Mouse (Mus musculus) brain, embryonic 18.5 days (tissue): ENCODE data around the gene Stk39.

ENCODE experiments used
- DNase-seq: peaks from one replicate; pipeline ENCODE4 v3.0.0-alpha.2; 2012; ENCODE audit warnings: low read depth, low spot score

Stk39 gene

DNA sequence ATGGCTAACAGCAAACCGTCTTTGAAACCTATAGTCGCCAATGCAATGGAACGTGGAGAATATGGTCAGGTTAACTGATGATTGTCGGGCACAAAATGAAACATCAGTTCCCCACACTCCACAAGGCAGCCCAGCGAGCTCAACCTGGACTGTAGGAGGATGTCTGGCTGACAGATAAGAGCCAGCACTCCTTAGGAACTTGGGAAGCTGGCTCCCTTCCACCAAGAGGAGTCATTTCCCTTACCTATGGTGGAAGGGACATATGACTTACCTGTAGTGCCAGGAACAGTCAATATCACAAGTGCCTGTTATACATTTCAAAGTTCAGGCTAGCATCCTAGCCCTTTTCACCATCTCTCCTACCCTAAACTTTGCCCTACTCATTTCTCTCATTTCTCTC lies 14.0 kb downstream of the Stk39 start:
- no peak for DNase-seq

DNA sequence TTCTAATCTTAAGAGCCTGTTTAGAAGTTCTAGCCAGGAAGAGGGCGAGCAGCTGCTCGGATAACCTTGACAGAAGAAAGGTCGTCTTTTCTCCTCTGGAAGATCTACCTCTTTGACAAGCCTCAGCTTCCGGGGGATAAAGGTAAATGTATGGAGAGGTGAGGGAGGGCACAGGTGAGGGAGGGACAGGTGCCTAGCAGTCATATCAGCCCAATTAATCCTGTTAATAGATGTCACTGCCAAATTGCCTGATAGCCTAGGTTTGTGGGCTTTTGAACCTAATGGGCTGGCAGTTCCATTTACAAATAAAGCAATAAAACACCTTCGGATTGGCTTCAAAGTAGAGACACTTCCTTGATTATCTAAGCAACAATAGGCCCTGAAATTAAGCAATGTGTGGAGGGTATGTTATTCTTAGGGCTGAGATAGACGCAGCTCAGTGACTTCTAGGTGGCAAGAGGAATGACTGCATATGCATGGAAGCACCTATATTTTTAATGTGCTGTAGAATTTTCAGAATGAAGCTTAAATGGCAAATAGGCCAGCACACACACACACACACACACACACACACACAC lies 14.5 kb downstream of the Stk39 start:
- no peak for DNase-seq

DNA sequence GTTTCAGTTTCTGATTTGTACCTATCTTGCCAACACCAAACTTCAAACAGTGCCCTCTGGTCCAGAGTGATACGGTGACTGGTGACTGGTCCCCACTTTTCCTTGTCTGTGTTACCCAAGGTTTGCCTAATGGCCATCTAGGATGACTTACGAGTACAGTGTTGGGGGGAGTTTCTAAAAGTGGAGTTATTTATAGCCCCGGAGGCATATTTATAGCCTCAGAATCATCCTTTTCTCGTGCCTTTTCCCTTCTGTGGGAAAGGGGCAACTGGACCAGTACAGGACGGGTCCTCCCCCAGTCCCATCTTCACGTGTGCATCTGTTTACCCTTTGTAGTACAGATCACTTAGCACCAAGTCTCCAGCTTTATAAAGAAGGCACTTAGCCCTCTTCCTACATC lies 15.2 kb downstream of the Stk39 start:
- DNase-seq, result no peak

DNA sequence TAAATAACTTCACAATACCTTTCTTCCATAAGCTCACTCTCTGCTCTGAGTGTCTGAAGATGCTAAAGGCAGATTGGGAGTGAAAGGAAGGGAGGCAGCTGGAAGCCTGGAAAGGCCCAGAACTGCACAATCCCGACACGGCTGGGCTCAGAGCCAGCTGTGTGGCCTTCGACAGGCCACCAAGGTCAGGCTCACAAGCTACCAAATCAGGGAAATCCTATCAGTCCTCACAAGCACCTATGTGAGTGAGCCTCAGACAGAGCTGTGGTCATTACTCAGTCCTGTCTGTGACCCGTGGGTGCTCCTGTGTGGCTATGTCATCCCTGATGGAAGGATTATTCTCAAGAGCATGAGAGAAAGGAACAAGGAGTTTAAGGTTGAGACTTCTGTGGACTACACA lies 19.7 kb downstream of the Stk39 start:
- no peak for DNase-seq

DNA sequence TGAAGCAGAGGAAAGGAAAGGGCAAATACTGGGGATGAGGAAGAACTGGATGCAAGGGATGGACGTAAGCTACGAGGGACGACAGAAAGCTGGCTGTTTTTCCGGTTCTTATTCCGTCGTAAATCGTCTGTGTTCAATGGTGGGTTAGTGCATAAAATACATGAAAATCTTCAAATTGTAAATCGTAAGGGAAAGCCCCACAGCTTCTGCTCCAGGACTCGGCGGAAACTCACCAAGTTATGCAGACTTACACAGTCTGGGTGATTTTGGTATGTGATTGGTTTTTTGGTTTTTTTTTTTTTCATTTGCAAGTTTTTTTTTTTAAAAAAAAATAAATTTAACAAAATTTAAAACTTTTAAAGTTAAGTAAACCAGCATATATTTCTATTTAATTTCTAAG lies 24.0 kb downstream of the Stk39 start:
- DNase-seq, result no peak

DNA sequence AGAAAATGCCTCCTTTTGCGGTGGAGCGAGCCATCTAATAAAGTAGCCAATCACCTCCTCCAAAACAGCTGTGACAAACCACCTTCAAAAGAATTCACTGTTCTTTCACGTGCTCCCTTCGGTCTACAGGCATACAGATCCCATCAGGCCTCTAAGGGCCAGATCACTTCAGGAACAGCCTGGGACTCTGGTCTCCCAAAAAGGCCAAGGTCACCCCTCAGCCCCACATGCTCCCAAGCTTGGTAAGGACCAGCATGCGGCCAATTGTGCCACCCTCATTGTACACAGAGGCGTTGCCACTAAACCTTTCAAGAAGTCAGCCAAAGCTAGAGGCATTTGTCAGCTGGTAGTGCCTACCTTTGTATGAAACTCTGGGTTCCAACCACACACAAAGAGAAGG lies 28.9 kb downstream of the Stk39 start:
- DNase-seq, result no peak

DNA sequence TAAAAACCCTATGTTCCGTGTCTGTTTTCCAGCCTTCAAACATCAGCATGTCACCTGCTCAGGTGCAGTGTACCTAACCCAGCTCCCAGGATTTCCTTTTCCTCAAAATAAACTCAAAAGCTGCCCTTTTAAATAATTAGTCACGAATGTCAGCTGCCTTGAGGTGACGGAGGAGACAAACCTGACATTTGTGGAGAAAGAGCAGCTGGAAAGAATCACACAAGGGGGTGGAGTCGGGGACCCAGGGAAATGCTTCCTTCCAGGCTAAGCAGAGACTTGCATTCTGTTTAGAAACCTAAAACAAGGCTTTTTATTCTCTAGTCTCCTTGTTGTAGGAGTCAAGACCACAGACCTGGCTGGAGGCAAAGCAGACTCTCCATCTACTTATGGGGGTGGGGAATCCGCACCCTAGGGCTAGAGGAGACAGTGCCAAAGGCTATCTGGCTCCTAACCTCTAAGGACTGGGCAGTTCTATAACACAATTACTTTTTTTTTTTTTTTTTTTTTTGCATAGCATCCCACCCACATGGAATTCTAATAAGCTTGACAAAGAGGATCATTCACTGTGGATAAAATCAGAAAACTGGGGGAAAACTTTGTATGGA lies 29.9 kb downstream of the Stk39 start:
- no peak for DNase-seq

- DNase-seq, result no peak
These were observed 32.5 kb downstream of the Stk39 start for GRCm38 (mm10) chr2:68439614-68440013.

DNA sequence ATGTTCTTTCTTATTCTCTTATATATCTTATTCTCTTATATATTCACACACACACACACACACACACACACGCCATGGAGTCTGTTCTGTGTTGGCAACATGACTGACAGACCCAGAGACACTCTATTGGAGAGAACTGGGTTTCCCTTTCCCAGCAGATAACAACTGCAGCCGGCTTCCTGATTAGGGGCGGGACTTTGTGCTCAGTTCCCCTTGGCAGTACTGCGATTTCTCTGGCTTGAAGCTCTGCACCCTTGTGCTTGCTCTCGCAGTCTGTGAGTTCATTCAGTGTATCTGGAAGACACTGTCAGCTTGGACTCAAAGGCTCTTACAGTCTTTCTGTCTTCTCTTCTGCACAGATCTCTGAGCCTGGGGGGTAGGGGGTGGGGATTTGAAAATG lies 34.1 kb downstream of the Stk39 start:
- no peak for DNase-seq

DNA sequence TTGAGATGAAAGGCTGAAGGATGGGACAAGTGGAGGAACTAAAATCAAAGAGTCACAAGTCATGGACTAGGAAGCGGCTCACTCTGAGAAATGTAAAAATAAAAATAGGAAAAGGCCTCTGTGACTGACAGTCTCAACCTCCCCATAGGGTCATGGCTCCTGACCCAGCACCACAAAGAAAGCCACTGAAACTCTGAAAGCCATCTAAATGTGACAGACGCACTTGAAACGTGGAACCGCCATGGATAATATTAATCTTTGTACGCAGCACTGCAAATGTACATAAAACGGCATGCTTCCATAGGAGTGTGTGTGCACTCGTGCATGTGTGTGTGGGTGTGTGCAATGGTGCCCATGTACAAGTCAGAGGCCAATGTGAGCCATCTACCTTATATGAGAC lies 34.9 kb downstream of the Stk39 start:
- DNase-seq, result no peak

DNA sequence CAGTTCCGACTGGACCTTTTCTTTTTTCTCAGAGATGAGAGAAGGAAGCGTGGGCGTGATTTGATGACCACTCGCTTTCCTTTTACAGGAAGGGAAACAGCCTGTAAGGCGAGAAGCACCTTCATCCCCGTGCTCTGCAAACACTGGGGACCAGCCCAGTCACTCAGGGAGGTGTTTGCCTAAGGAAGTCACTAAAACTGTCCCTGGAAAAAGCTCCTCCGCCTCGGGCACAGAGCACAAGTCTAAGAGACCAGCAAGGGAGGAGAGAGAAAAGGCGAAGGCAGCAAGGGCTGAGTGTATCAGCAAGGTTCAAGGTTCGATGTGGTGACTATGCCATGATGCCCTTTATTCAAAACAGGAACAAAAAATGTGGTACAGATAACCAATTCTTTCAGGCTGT lies 35.8 kb downstream of the Stk39 start:
- DNase-seq, result no peak

GRCm38 (mm10) chr2:68435494-68436255 lies 36.4 kb downstream of the Stk39 start:
- DNase-seq, result no peak

GRCm38 (mm10) chr2:68434997-68435396 lies 37.1 kb downstream of the Stk39 start:
- no peak for DNase-seq

GRCm38 (mm10) chr2:68434576-68434975 lies 37.5 kb downstream of the Stk39 start:
- DNase-seq, result no peak

GRCm38 (mm10) chr2:68433736-68434312 lies 38.2 kb downstream of the Stk39 start:
- DNase-seq, result no peak

DNA sequence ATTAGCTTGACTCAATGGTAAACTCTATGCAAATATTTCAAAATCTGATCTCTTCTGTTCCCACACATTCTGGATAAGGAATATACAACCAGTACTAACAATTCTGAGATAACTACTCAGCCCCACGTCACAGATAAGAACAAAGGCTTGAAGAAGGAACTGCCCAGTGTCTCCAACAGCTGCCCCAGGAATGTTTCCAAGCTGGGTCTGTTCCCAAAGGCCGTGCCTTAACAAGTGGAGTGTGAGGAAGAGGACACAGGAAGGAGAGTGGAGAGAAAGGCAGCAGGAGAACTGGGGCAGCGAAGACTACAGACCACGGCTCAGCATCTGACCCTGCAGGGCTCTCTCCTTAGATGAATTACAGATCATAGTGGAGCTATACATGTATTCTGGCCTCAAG lies 39.2 kb downstream of the Stk39 start:
- DNase-seq, result no peak

GRCm38 (mm10) chr2:68431024-68431962 lies 40.8 kb downstream of the Stk39 start:
- DNase-seq, result no peak

- no peak for DNase-seq
These were observed 41.6 kb downstream of the Stk39 start for GRCm38 (mm10) chr2:68430493-68430892.

GRCm38 (mm10) chr2:68429436-68429835 lies 42.6 kb downstream of the Stk39 start:
- no peak for DNase-seq

DNA sequence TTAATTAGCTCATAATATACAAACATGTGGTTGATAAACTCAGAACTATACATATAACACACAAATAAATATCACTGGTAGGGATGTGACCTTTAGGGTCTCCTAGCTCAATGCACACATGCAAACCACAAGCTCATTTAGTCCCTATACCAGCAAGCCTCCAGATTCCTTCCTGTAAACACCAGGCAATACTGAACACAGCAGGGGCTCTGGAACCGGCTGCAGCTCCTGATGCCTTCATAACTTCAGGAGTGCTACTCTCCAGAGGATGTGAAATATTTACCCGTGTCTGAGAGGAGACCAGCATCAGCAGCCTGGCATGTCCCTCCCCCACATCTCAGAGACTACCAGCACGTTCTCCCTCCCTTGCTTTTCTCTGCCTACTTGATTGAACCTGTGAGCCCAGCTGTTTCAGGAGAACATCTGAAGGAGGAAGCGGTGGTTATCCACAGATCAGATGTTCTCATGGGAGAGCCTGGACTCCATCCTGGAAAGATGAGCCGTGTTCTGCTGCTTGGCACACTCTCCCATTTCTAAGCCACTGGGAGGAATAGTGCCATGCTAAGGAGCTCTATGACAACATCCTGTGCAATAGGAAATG lies 45.0 kb downstream of the Stk39 start:
- DNase-seq, result no peak

GRCm38 (mm10) chr2:68426074-68426473 lies 46.0 kb downstream of the Stk39 start:
- DNase-seq, result no peak
